Mouse (Mus musculus) heart, embryonic 13.5 days (tissue): Measurements from ENCODE around the gene Ankib1. TPM values are rescaled to one million over a fixed set of nuclear protein-coding genes. Genes with fewer than 3 reads are reported as not detected.
"Not testable (repeated sequence)": the region's sequence is repeated elsewhere in the genome, so short reads cannot be mapped to it uniquely, and the experiment has no call there.

ENCODE experiments used
- ATAC-seq: fragments of 200-750 bp; cut with Nextera tagmentation; 2 replicates; pipeline ENCODE4 v1.8.0; 2017; ENCODE audit warnings: moderate TSS enrichment; ENCODE audit not compliant: insufficient number of reproducible peaks, low FRiP score, low TSS enrichment; ENCODE audit errors: extremely low read depth
- H3K27ac ChIP-seq: fragments of 300-500 bp; sonication (generic); replicated peaks from 2 replicates; pipeline ENCODE4 v1.5.1; 2015; ENCODE audit warnings: moderate library complexity, mild to moderate bottlenecking, inconsistent platforms
- H3K27me3 ChIP-seq: fragments of 300-500 bp; sonication (generic); replicated peaks from 2 replicates; pipeline ENCODE4 v1.6.1; 2015; ENCODE audit warnings: mild to moderate bottlenecking, inconsistent platforms
- H3K36me3 ChIP-seq: fragments of 300-500 bp; sonication (generic); 2 replicates; pipeline ENCODE4 v1.6.1; 2015; ENCODE audit warnings: mild to moderate bottlenecking, inconsistent platforms
- H3K4me1 ChIP-seq: fragments of 300-500 bp; sonication (generic); 2 replicates; pipeline ENCODE4 v1.6.1; 2015; ENCODE audit warnings: inconsistent platforms
- H3K4me2 ChIP-seq: fragments of 300-500 bp; sonication (generic); 2 replicates; pipeline ENCODE4 v1.6.1; 2015; ENCODE audit warnings: inconsistent platforms, mild to moderate bottlenecking, moderate library complexity
- H3K4me3 ChIP-seq: fragments of 300-500 bp; sonication (generic); 2 replicates; pipeline ENCODE4 v1.5.1; 2015; ENCODE audit warnings: moderate library complexity, mild to moderate bottlenecking, inconsistent platforms
- H3K9ac ChIP-seq: fragments of 300-500 bp; sonication (generic); 2 replicates; pipeline ENCODE4 v1.6.1; 2015; ENCODE audit warnings: inconsistent platforms, mild to moderate bottlenecking, moderate library complexity
- H3K9me3 ChIP-seq: fragments of 300-500 bp; sonication (generic); 2 replicates; pipeline ENCODE4 v1.6.1; 2016; ENCODE audit warnings: inconsistent platforms
- WGBS: fragments of 180-500 bp; shearing (Covaris S2); methylation state at CpG from one replicate; pipeline ENCODE4 v1.1.7; 2015; ENCODE audit warnings: mixed read lengths; 5-methylcytosine and 5-hydroxymethylcytosine counted together
- polyA plus RNA-seq: library from polyadenylated mRNA; unstranded; fragments of >200 nt; fragmentation: Nextera tagmentation; extraction: Ambion mirVana; gene quantifications from 2 replicates; pipeline ENCODE4 v1.2.1, GENCODE M21; 2015

The Ankib1 gene
- polyA plus RNA-seq, 1 experiment from 2014 or later = 6.0 TPM

DNA sequence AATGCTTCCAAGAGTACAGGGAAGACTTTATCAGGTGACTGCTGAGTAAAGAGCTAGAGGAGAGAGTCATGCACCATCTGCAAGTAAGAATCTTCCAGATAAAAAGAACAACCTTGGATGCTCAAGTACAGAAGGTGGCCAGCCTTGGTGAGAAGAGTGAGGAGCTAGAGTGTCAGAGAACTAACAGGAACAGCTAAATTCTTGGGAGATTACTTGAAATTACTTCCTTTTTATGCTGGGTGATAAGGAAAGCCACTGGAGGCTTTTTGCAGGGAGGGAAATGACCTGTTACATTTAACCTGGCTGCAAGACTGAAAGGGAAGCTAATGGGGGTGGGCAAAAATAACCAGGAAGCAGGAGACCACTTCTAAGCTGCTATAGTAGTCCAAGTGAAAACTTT is 11.7 kb downstream of the Ankib1 start:
- peaks cover 5% of the 10 kb centered on the region; the same call in 1 of the 2 replicates for H3K36me3 ChIP-seq
- H3K27me3 ChIP-seq = no peaks in the 10 kb centered on the region
- H3K9ac ChIP-seq = no peak overlapping the region
- no peak overlapping the region for H3K27ac ChIP-seq
- no peak overlapping the region for H3K4me2 ChIP-seq
- no peak for ATAC-seq
- H3K4me1 ChIP-seq = peaks cover 17% of the 10 kb centered on the region
- no peaks in the 10 kb centered on the region for H3K9me3 ChIP-seq
- H3K4me3 ChIP-seq = no peak overlapping the region

DNA sequence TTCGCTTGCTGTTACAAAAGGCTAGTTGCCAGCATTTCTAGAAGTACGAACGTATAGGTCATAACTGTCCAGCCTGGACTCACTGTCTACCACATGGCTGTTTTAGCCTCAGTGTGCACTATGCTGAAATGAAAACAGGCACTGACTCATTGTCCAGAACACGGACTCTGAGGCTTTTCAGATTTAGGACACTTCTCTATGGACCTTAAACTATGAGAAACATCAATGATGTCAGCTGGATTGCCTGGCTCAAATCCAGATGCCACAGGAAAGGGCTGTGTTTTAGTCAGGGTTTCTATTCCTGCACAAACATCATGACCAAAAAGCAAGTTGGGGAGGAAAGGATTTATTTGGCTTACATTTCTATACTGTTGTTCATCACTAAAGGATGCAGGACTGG is 15.2 kb downstream of the Ankib1 start:
- H3K4me1 ChIP-seq = peaks cover 21% of the 10 kb centered on the region
- H3K9me3 ChIP-seq = no peaks in the 10 kb centered on the region
- H3K27me3 ChIP-seq = no peaks in the 10 kb centered on the region
- no peak overlapping the region for H3K4me2 ChIP-seq
- 66% methylated on average over 4 of the region's 4 CpGs for WGBS
- no peak overlapping the region for H3K4me3 ChIP-seq
- no peak overlapping the region for H3K9ac ChIP-seq
- H3K36me3 ChIP-seq = no peaks in the 10 kb centered on the region
- no peak overlapping the region for H3K27ac ChIP-seq
- no peak for ATAC-seq

DNA sequence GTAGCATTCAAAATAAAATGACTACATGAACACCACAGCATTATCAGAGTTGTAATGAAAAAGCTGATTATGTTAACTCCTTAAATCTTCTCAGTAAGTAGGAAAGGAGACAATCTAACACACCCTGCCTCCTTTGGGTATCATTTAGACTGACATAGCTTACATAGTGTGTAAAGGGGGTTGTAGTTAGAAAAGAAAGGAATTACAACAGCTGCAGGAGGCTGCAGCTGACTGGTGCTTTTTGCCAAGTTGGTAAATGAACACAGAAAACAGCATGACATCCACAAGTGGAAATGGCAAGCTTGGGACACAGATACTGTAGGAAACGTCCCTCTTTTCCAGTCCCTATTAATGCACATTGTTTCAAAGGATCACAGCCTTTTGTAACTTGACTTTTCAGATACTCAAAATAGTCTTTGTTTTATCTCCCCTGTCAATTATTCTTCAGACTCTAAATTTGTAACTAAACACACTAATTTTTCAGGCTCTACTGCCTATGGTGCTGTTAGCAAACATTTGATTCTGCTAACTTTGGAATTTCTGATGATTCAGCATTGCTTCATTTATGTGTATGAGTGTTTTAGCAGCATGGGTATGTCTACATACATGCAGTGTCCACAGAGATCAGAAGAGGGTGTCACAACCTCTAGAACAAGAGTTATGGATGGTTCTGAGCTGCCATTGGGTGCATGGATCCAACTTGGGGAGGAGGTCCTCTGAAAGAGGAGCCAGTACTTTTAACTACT is 17.8 kb downstream of the Ankib1 start:
- H3K9ac ChIP-seq = no peak overlapping the region
- no peak overlapping the region for H3K27ac ChIP-seq
- WGBS = 61% methylated on average over 1 of the region's 1 CpGs
- no peak overlapping the region for H3K4me3 ChIP-seq
- peaks cover 14% of the 10 kb centered on the region for H3K4me1 ChIP-seq
- no peaks in the 10 kb centered on the region for H3K27me3 ChIP-seq
- no peak for ATAC-seq
- 0 out of 2 replicates have a peak, but pooled peaks cover 2% of the 10 kb centered on the region for H3K36me3 ChIP-seq
- H3K4me2 ChIP-seq = no peak overlapping the region
- no peaks in the 10 kb centered on the region for H3K9me3 ChIP-seq

DNA sequence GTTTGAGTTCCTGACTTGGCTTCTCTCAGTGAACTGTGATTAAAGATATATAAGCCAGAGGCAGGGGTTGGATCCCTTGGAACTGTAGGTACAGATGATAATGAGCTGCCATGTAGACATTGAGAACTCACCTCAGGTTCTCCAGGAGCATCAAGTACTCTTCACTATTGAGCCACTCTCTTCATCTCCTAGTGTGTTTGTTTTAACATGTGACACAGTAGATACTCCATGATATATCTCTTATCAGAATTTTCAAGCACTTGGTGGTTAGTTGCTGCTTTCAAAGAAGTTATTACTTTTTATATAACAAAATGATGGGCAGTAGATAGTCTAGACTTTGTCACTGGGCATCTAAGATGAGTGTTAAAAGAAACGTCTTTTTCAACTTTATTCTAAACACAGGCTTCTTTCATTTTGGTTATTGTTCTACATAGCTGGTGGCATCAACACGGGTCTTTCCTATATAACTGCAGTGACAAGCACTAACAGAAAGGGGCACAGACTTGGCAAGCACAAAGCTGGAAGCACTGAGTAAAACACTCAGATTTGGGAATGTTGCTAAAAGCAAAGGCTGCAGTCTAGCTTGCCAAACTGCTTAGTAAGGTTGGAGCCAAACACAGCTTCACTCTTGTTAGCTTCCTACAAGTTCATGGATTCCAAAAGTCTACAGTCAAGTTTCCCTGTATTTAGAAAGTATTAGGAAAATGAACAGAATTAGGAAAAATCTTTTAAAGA is 18.6 kb downstream of the Ankib1 start:
- 81% methylated on average over 2 of the region's 2 CpGs for WGBS
- ATAC-seq = no peak
- no peak overlapping the region for H3K4me3 ChIP-seq
- H3K9me3 ChIP-seq = no peaks in the 10 kb centered on the region
- H3K4me2 ChIP-seq = no peak overlapping the region
- no peaks in the 10 kb centered on the region for H3K27me3 ChIP-seq
- H3K27ac ChIP-seq = no peak overlapping the region
- H3K36me3 ChIP-seq = 0 out of 2 replicates have a peak, but pooled peaks cover 2% of the 10 kb centered on the region
- H3K9ac ChIP-seq = no peak overlapping the region
- H3K4me1 ChIP-seq = peaks cover 14% of the 10 kb centered on the region

DNA sequence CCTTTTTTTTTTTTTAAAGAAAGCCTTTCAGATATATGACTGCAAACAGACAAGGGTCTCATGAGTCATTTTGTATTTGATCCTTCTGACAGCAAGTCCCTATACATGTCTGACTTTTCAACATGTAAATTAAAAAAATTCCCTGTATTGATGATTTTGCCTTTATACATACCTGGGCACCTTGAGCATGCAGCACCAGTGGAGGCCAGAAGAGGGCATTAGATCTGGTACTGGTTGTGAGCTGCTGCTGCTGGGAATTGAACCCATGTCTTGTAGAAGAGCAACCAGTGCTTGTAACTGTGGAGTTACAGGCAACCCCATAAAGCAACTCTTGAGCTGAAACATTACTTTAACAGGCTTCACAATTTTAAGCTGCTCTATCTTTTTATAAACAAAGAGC is 20.1 kb downstream of the Ankib1 start:
- no peak overlapping the region for H3K4me2 ChIP-seq
- peaks cover 10% of the 10 kb centered on the region for H3K4me1 ChIP-seq
- 0 out of 2 replicates have a peak, but pooled peaks cover 2% of the 10 kb centered on the region for H3K36me3 ChIP-seq
- no peak overlapping the region for H3K4me3 ChIP-seq
- no peak for ATAC-seq
- no peaks in the 10 kb centered on the region for H3K9me3 ChIP-seq
- H3K27ac ChIP-seq = no peak overlapping the region
- no peak overlapping the region for H3K9ac ChIP-seq
- no peaks in the 10 kb centered on the region for H3K27me3 ChIP-seq

DNA sequence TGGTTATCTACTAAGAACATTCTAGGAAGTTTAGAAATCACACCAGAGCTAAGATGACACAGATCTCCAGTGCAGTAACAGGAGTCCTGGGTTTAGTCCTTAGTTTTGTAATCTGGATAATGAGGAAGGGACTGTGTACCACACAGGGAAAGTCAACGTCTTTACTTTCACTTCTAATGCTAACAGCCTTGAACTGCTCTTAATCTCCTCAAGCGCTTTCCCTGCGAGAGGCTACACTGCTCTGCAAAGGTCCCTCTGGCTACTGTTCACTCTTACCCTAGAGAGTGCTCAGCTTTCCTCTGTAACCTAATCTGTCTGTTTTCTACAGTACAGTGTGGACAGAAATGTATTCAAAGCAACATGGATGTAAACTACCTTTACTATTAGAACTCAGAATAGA is 30.7 kb downstream of the Ankib1 start:
- H3K9ac ChIP-seq = 0 out of 2 replicates have a peak overlapping the region, but pooled peaks have one; percentile 14
- H3K27me3 ChIP-seq = no peaks in the 10 kb centered on the region
- H3K4me3 ChIP-seq = no peak overlapping the region
- peak overlapping the region; percentile 15; the same call in 1 of the 2 replicates for H3K27ac ChIP-seq
- no peaks in the 10 kb centered on the region for H3K9me3 ChIP-seq
- H3K4me2 ChIP-seq = peak overlapping the region; percentile 38
- H3K4me1 ChIP-seq = peaks cover 10% of the 10 kb centered on the region; the same call in 1 of the 2 replicates
- WGBS = 58% methylated on average over 3 of the region's 3 CpGs
- H3K36me3 ChIP-seq = peaks cover 8% of the 10 kb centered on the region
- ATAC-seq = no peak

DNA sequence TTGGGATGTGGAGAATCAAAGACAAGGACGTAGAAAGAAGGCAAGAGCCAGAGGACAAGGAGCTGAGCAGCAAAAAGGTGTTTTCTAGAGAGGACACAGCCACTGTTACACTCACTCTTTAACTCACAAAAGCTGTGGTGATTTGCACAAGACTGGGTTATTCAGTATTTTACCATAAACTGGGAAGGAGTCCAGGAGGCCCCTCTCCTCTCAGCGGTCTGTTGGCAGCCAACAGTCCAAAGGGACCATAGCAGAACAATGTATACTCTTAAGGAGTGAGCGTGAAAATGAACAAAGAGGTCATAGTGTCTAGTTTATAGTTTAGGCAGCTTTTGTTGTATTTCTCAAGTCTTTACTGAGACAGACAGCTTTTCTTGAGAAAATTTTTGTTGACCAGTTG is 31.2 kb downstream of the Ankib1 start:
- H3K36me3 ChIP-seq = peaks cover 13% of the 10 kb centered on the region
- H3K4me3 ChIP-seq = no peak overlapping the region
- 81% methylated on average over 3 of the region's 3 CpGs for WGBS
- H3K9ac ChIP-seq = no peak overlapping the region
- no peaks in the 10 kb centered on the region for H3K9me3 ChIP-seq
- peaks cover 10% of the 10 kb centered on the region; the same call in 1 of the 2 replicates for H3K4me1 ChIP-seq
- ATAC-seq = no peak
- peak overlapping the region; percentile 29; the same call in 1 of the 2 replicates for H3K27ac ChIP-seq
- H3K4me2 ChIP-seq = peak overlapping the region; percentile 38; the same call in 1 of the 2 replicates
- H3K27me3 ChIP-seq = no peaks in the 10 kb centered on the region

DNA sequence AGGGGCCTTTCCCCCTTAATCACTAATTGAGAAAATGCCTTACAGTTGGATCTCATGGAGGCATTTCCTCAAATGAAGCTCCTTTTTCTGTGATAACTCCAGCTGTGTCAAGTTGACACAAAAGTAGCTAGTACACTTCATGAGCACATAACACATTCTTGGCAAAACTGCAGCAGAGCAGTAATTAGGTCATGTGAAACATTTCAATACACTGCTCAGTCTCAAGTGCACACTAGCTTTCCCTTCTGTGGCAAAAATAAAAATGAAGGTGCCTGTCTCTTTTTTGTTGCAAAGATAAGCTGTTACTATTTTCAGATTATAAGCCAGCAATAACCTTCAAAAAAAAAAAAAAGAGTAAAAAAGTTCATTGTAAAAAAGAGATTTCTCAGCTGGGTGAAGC is 52.2 kb downstream of the Ankib1 start:
- peaks cover 39% of the 10 kb centered on the region for H3K36me3 ChIP-seq
- not testable (repeated sequence) for H3K9me3 ChIP-seq, H3K27me3 ChIP-seq, H3K9ac ChIP-seq, H3K4me3 ChIP-seq, H3K4me2 ChIP-seq, H3K4me1 ChIP-seq, ATAC-seq
- 0 out of 2 replicates have a peak overlapping the region, but pooled peaks have one; percentile 24 for H3K27ac ChIP-seq

DNA sequence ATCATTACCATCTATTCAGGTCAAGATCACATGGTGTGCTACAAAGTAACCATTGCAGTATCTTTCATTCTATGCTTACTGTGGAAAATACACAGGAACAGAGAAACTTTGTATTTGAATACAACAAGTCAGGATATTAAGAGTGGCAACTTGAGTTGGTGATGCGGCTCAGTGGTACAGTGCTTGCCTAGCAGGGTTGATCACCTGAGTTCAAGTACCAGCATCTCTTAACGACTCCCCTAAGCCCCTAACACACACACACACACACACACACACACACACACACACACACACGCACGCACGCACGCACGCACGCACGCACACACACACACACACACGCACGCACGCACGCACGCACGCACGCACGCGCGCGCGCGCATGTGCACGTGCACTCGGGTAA is 69.9 kb downstream of the Ankib1 start:
- peaks cover 20% of the 10 kb centered on the region for H3K36me3 ChIP-seq
- WGBS = 95% methylated on average over 24 of the region's 24 CpGs
- H3K9me3 ChIP-seq, H3K27me3 ChIP-seq, H3K9ac ChIP-seq, H3K4me1 ChIP-seq, H3K27ac ChIP-seq, H3K4me2 ChIP-seq, H3K4me3 ChIP-seq, ATAC-seq: not testable (repeated sequence)

DNA sequence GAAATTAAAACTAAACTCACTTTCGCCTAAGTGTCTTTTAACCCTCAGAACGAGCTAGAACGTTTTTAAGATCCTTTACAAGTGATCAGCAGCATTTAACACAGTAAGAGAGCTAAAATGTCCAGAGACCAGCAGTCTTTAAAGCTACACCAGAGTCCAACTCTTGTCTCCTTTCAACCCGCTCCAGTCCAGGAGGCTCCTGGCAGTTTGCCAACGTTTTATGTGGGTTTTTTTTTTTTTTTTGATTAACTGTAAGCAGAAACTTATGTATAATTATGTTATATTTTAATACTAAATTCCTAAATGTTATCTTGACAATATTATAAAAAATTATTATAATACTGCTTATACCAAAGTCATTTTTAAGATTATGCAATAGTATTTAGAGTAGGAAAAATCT is 73.9 kb downstream of the Ankib1 start:
- Histone ChIP-seq H3K4me1 (no peaks in the 10 kb centered on the region), H3K36me3 (peaks cover 33% of the 10 kb centered on the region), H3K27ac (no peak overlapping the region), H3K4me3 (no peak overlapping the region), H3K9ac (no peak overlapping the region), H3K27me3 (no peaks in the 10 kb centered on the region), H3K4me2 (no peak overlapping the region), H3K9me3 (no peaks in the 10 kb centered on the region)
- WGBS = 65% methylated on average over 5 of the region's 5 CpGs
- ATAC-seq = no peak

DNA sequence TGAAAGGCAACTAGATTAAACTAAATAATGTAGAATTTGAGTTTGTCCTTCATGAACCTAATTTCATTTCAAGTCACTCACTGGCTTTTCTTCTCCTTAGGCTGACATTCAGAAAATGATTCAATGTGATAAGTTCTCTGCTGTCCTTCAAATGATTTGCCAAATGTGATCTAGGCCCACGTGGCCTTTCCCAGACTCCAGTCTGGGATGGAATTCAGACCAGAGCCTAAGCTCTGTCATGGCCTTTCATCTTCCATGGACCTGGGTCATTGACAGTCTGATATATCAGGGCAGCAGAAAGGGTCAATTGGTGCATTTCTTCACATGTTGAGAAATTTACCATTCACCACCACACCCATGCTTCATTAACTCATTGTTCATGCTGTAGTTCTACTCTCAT is 77.2 kb downstream of the Ankib1 start:
- no peak overlapping the region for H3K27ac ChIP-seq
- peaks cover 15% of the 10 kb centered on the region for H3K4me1 ChIP-seq
- WGBS = 76% methylated on average over 1 of the region's 1 CpGs
- ATAC-seq = no peak
- H3K36me3 ChIP-seq = peaks cover 42% of the 10 kb centered on the region
- H3K4me2 ChIP-seq = no peak overlapping the region
- no peaks in the 10 kb centered on the region for H3K9me3 ChIP-seq
- H3K4me3 ChIP-seq = no peak overlapping the region
- H3K27me3 ChIP-seq = no peaks in the 10 kb centered on the region
- H3K9ac ChIP-seq = no peak overlapping the region
